Mouse (Mus musculus) testis, postnatal 14 days (tissue): Measurements from ENCODE around the gene Brd1.
"Not testable (repeated sequence)": the region's sequence is repeated elsewhere in the genome, so short reads cannot be mapped to it uniquely, and the experiment has no call there.

Experiments used
- DNase-seq: peaks from one replicate; pipeline ENCODE4 v3.0.0; 2021; ENCODE audit warnings: low spot score

Brd1 gene

GRCm38 (mm10) chr15:88727204-88727603 lies 6.8 kb downstream of the Brd1 start:
- DNase-seq = no peak

- DNase-seq = no peak
These were observed 9.0 kb downstream of the Brd1 start for GRCm38 (mm10) chr15:88725036-88725435.

- DNase-seq = no peak
These were observed 9.7 kb downstream of the Brd1 start for GRCm38 (mm10) chr15:88724311-88724710.

GRCm38 (mm10) chr15:88723205-88723604 lies 10.8 kb downstream of the Brd1 start:
- no peak for DNase-seq

- DNase-seq = no peak
These were observed 16.8 kb downstream of the Brd1 start for GRCm38 (mm10) chr15:88717239-88717638.

GRCm38 (mm10) chr15:88716350-88716749 lies 17.7 kb downstream of the Brd1 start:
- DNase-seq = no peak

- DNase-seq = no peak
These were observed 19.9 kb downstream of the Brd1 start for GRCm38 (mm10) chr15:88714021-88714589.

- DNase-seq = no peak
These were observed 21.5 kb downstream of the Brd1 start for GRCm38 (mm10) chr15:88712501-88712900.

- no peak for DNase-seq
These were observed 24.2 kb downstream of the Brd1 start for GRCm38 (mm10) chr15:88709878-88710277.

- no peak for DNase-seq
These were observed 25.1 kb downstream of the Brd1 start for GRCm38 (mm10) chr15:88708657-88709511.

- DNase-seq = no peak
These were observed 25.8 kb downstream of the Brd1 start for GRCm38 (mm10) chr15:88708204-88708603.

- not testable (repeated sequence) for DNase-seq
These were observed 27.0 kb downstream of the Brd1 start for GRCm38 (mm10) chr15:88706987-88707386.

GRCm38 (mm10) chr15:88706320-88706719 lies 27.7 kb downstream of the Brd1 start:
- DNase-seq = no peak

- no peak for DNase-seq
These were observed 29.7 kb downstream of the Brd1 start for GRCm38 (mm10) chr15:88704284-88704683.

- no peak for DNase-seq
These were observed 31.5 kb downstream of the Brd1 start for GRCm38 (mm10) chr15:88702501-88702900.

- DNase-seq = no peak
These were observed 33.3 kb downstream of the Brd1 start for GRCm38 (mm10) chr15:88700759-88701158.

- DNase-seq = no peak
These were observed 34.5 kb downstream of the Brd1 start for GRCm38 (mm10) chr15:88699508-88699907.

GRCm38 (mm10) chr15:88697586-88697985 lies 36.4 kb downstream of the Brd1 start:
- DNase-seq = no peak

- DNase-seq = no peak
These were observed 38.0 kb downstream of the Brd1 start for GRCm38 (mm10) chr15:88696055-88696454.

- DNase-seq = no peak
These were observed 40.0 kb downstream of the Brd1 start for GRCm38 (mm10) chr15:88694033-88694432.

GRCm38 (mm10) chr15:88692720-88693119 lies 41.3 kb downstream of the Brd1 start:
- DNase-seq = peak; percentile 35

GRCm38 (mm10) chr15:88691129-88691528 lies 42.9 kb downstream of the Brd1 start:
- no peak for DNase-seq

- no peak for DNase-seq
These were observed 45.9 kb downstream of the Brd1 start for GRCm38 (mm10) chr15:88688120-88688519.

- no peak for DNase-seq
These were observed 47.3 kb downstream of the Brd1 start for GRCm38 (mm10) chr15:88686725-88687124.
